Mouse (Mus musculus): ENCODE data around the gene Gtf2f1. TPM values are rescaled to one million over a fixed set of nuclear protein-coding genes. Genes with fewer than 3 reads are reported as not detected.
"Not testable (repeated sequence)": the region's sequence is repeated elsewhere in the genome, so short reads cannot be mapped to it uniquely, and the experiment has no call there.

Gtf2f1 gene
- 17.1 and 43.5 TPM in 2 replicates for polyA plus RNA-seq (2012; rRNA removed)

DNA sequence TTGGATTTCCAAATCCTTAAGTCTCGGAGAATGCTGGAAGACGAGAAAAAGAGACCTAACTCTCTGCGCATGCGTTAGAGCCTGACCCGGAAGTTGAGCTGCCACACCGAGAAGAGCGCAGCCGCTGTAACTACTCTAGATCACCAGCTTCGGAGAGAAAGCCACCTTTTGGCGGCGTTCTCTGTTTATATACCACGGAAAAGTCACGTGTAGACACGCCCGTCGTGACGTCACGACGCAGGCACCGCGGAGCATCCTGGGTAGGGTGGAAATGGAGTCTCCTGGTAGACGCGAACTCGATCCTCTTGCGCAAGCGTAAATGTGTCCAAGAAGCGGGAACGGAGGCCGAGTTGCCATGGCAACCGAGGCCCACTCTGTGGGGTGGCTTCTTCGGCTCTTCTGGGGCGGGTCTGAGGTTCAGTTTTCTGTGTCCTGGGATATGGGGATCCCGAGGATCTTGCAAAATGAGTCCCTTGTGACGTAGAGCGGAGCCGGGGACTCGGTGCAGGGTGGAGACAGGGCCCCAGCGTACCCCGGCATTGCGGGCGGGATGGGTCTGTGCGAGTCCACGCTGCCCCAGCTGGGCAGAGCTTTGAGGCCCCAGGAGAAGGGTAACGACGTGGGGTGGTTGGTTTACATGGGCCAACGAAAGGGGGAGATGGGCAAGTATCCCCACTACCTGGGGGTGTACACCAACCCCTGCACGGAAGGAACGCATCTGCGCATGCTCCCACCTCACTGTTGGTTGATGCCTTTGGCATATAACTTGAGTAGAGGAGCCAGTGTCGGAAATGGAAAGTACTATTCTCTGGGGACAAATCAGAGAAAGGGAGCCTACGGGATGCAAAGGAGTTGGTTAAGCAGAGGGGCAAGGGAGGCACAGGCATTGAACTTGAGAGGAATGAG is at the start of gene Gtf2f1, which contains the start of gene Gm17949:
Gtf2f1 (minus strand) TSS at position 53 of the 906 bp plus-strand sequence.
Gm17949 (plus strand) TSS at position 234 of the 906 bp plus-strand sequence.
- Histone ChIP-seq H3K4me3 (ENCODE audit: low read depth, low read length) (peak within 1 kb of the TSS; percentile 81), H3K27me3 (ENCODE audit: control insufficient read depth, insufficient read depth, low read length) (no peaks in the 10 kb centered on the region), H3K4me1 (ENCODE audit: control insufficient read depth, insufficient read depth, insufficient read length, low read length) (peaks cover 7% of the 10 kb centered on the region; the same call in 1 of the 2 replicates), H3K36me3 (ENCODE audit: control insufficient read depth, insufficient read depth, low read length) (peaks cover 18% of the 10 kb centered on the region), H3K27ac (ENCODE audit: insufficient read depth, low read depth, low read length) (peak within 1 kb of the TSS; percentile 63)
- WGBS, result 1% methylated on average over 51 of the region's 51 CpGs
- no peak for TF ChIP-seq CTCF (IDR thresholded peaks at IDR 0.05; ENCODE audit: extremely low read depth, insufficient read length, insufficient replicate concordance, low read depth, low read length)
- TF ChIP-seq POLR2A (IDR thresholded peaks at IDR 0.05; ENCODE audit: low read depth, low read length), result peak; percentile 99

GRCm38 (mm10) chr17:57060231-57060801 is 49.2 kb upstream of the Gtf2f1 start:
- under 1% methylated on average over 44 of the region's 44 CpGs for WGBS
- peaks cover 5% of the 10 kb centered on the region for H3K36me3 ChIP-seq (ENCODE audit: control insufficient read depth, insufficient read depth, low read length)
- peaks cover 11% of the 10 kb centered on the region; the same call in 1 of the 2 replicates for H3K4me1 ChIP-seq (ENCODE audit: control insufficient read depth, insufficient read depth, insufficient read length, low read length)
- TF ChIP-seq CTCF (IDR thresholded peaks at IDR 0.05; ENCODE audit: extremely low read depth, insufficient read length, insufficient replicate concordance, low read depth, low read length), result peak; percentile 79
- TF ChIP-seq POLR2A (IDR thresholded peaks at IDR 0.05; ENCODE audit: low read depth, low read length), result peak; percentile 36; the same call in 1 of the 2 replicates
- H3K27me3 ChIP-seq (ENCODE audit: control insufficient read depth, insufficient read depth, low read length), result no peaks in the 10 kb centered on the region
- peak overlapping the region; percentile 77 for H3K4me3 ChIP-seq (ENCODE audit: low read depth, low read length)
- H3K27ac ChIP-seq (ENCODE audit: insufficient read depth, low read depth, low read length), result peak overlapping the region; percentile 72

- under 1% methylated on average over 45 of the region's 45 CpGs for WGBS
- Histone ChIP-seq H3K36me3 (ENCODE audit: control insufficient read depth, insufficient read depth, low read length) (no peaks in the 10 kb centered on the region), H3K27ac (ENCODE audit: insufficient read depth, low read depth, low read length) (peak within 1 kb of the TSS; percentile 72), H3K27me3 (ENCODE audit: control insufficient read depth, insufficient read depth, low read length) (no peaks in the 10 kb centered on the region), H3K4me3 (ENCODE audit: low read depth, low read length) (peak within 1 kb of the TSS; percentile 77), H3K4me1 (ENCODE audit: control insufficient read depth, insufficient read depth, insufficient read length, low read length) (peaks cover 5% of the 10 kb centered on the region; the same call in 1 of the 2 replicates)
- TF ChIP-seq CTCF (IDR thresholded peaks at IDR 0.05; ENCODE audit: extremely low read depth, insufficient read length, insufficient replicate concordance, low read depth, low read length), result no peak
- TF ChIP-seq POLR2A (IDR thresholded peaks at IDR 0.05; ENCODE audit: low read depth, low read length), result no peak
Observed at GRCm38 (mm10) chr17:57059486-57059977, 48.4 kb upstream of the Gtf2f1 start, which contains the start of gene Slc25a23. TSS of gene Slc25a23 (minus strand) at chr17:57059863.

DNA sequence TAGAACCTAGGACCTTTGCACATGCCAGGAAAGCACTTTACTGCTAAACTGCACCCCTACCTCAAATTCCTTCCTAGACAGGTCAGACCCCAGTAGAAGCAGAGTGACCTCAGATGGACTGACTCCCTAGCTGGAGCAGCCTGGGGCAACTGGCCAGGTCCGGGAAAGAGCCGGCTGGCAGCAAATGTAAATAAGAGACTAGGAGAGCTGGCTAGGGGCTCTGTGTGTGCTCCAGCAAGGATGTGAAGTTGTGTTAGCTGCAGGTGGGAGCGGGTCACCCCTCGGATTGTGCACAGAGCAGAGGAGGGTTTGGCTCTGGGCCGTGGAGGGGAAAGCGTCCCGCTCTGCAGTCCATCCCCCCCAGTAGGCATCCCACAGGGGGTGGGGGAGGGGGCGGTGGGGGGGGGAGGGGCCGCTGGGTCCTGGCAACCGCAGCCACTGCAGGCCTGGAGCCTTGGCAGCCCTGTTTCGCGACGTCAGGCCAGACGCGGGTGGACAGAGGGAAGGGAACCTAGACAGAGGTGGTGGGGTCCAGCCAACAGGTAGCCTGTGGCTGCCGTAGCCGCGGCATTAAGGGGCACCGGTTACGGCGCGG is 47.9 kb upstream of the Gtf2f1 start, which contains the start of gene Crb3:
Crb3 (plus strand) TSS at position 215 of the 595 bp plus-strand sequence.
- H3K27me3 ChIP-seq (ENCODE audit: control insufficient read depth, insufficient read depth, low read length), result no peaks in the 10 kb centered on the region
- H3K27ac ChIP-seq (ENCODE audit: insufficient read depth, low read depth, low read length), result no peak within 1 kb of the TSS; the same call in none of the 2 replicates
- no peaks in the 10 kb centered on the region for H3K36me3 ChIP-seq (ENCODE audit: control insufficient read depth, insufficient read depth, low read length)
- TF ChIP-seq CTCF (IDR thresholded peaks at IDR 0.05; ENCODE audit: extremely low read depth, insufficient read length, insufficient replicate concordance, low read depth, low read length) (no peak), POLR2A (IDR thresholded peaks at IDR 0.05; ENCODE audit: low read depth, low read length) (no peak)
- peak within 1 kb of the TSS; percentile 77 for H3K4me3 ChIP-seq (ENCODE audit: low read depth, low read length)
- WGBS, result 2% methylated on average over 17 of the region's 22 CpGs
- H3K4me1 ChIP-seq (ENCODE audit: control insufficient read depth, insufficient read depth, insufficient read length, low read length), result peaks cover 5% of the 10 kb centered on the region; the same call in 1 of the 2 replicates

- H3K27me3 ChIP-seq (ENCODE audit: control insufficient read depth, insufficient read depth, low read length), result no peaks in the 10 kb centered on the region
- TF ChIP-seq CTCF (IDR thresholded peaks at IDR 0.05; ENCODE audit: extremely low read depth, insufficient read length, insufficient replicate concordance, low read depth, low read length) (no peak), POLR2A (IDR thresholded peaks at IDR 0.05; ENCODE audit: low read depth, low read length) (no peak)
- WGBS, result 55% methylated on average over 3 of the region's 3 CpGs
- H3K4me1 ChIP-seq (ENCODE audit: control insufficient read depth, insufficient read depth, insufficient read length, low read length), result peaks cover 4% of the 10 kb centered on the region; the same call in 1 of the 2 replicates
- no peak overlapping the region for H3K27ac ChIP-seq (ENCODE audit: insufficient read depth, low read depth, low read length)
- no peak overlapping the region for H3K4me3 ChIP-seq (ENCODE audit: low read depth, low read length)
- H3K36me3 ChIP-seq (ENCODE audit: control insufficient read depth, insufficient read depth, low read length), result no peaks in the 10 kb centered on the region
Observed at GRCm38 (mm10) chr17:57056246-57056645, 45.2 kb upstream of the Gtf2f1 start.

- WGBS, result 82% methylated on average over 4 of the region's 4 CpGs
- not testable (repeated sequence) for H3K36me3 ChIP-seq (ENCODE audit: control insufficient read depth, insufficient read depth, low read length); H3K27me3 ChIP-seq (ENCODE audit: control insufficient read depth, insufficient read depth, low read length); H3K4me1 ChIP-seq (ENCODE audit: control insufficient read depth, insufficient read depth, insufficient read length, low read length); H3K4me3 ChIP-seq (ENCODE audit: low read depth, low read length); H3K27ac ChIP-seq (ENCODE audit: insufficient read depth, low read depth, low read length)
Observed at GRCm38 (mm10) chr17:57051679-57052078, 40.6 kb upstream of the Gtf2f1 start.

All from small intestine, adult 2 months (tissue).